Mouse (Mus musculus) liver, embryonic 11.5 days (tissue): ENCODE measurements around the gene Brpf1. TPM values are rescaled to one million over a fixed set of nuclear protein-coding genes. Genes with fewer than 3 reads are reported as not detected.

Source experiments
- ATAC-seq: fragments of 200-750 bp; cut with Nextera tagmentation; replicated peaks from 2 replicates; pipeline ENCODE4 v1.8.0; 2017; ENCODE audit warnings: moderate number of reproducible peaks, mild to moderate bottlenecking, moderate TSS enrichment, moderate library complexity; ENCODE audit not compliant: low FRiP score
- DNase-seq: peaks from one replicate; pipeline ENCODE4 v3.0.0-alpha.2; 2017; ENCODE audit warnings: low spot score
- H3K27ac ChIP-seq: fragments of 300-500 bp; sonication (generic); 2 replicates; pipeline ENCODE4 v1.5.1; 2014; ENCODE audit warnings: mild to moderate bottlenecking, low read depth, low read length, control low read depth
- H3K27me3 ChIP-seq: fragments of 300-500 bp; sonication (generic); replicated peaks from 2 replicates; pipeline ENCODE4 v1.6.1; 2014; ENCODE audit warnings: low read length, mixed read lengths; ENCODE audit not compliant: control insufficient read depth, insufficient read depth
- H3K36me3 ChIP-seq: fragments of 300-500 bp; sonication (generic); 2 replicates; pipeline ENCODE4 v1.6.1; 2014; ENCODE audit warnings: mild to moderate bottlenecking, low read length, moderate library complexity, mixed read lengths; ENCODE audit not compliant: control insufficient read depth, insufficient read depth
- H3K4me1 ChIP-seq: fragments of 300-500 bp; sonication (generic); replicated peaks from 2 replicates; pipeline ENCODE4 v1.6.1; 2014; ENCODE audit warnings: low read length, mixed read lengths; ENCODE audit not compliant: control insufficient read depth, insufficient read depth
- H3K4me2 ChIP-seq: fragments of 300-500 bp; sonication (generic); 2 replicates; pipeline ENCODE4 v1.6.1; 2014; ENCODE audit warnings: mild to moderate bottlenecking, control low read depth, moderate library complexity
- H3K4me3 ChIP-seq: fragments of 300-500 bp; sonication (generic); 2 replicates; pipeline ENCODE4 v1.5.1; 2014; ENCODE audit warnings: low read depth, low read length, control low read depth
- H3K9ac ChIP-seq: fragments of 300-500 bp; sonication (generic); 2 replicates; pipeline ENCODE4 v1.6.1; 2014; ENCODE audit warnings: low read depth, low read length, control low read depth
- H3K9me3 ChIP-seq: fragments of 300-500 bp; sonication (generic); 2 replicates; pipeline ENCODE4 v1.6.1; 2016; ENCODE audit warnings: low read length, inconsistent platforms, mixed read lengths; ENCODE audit not compliant: control insufficient read depth
- WGBS: fragments of 180-500 bp; shearing (Covaris S2); extraction: QIAGEN DNeasy Blood & Tissue Kit; methylation state at CpG from one replicate; pipeline ENCODE4 v1.1.7; 2014; 5-methylcytosine and 5-hydroxymethylcytosine counted together
- polyA plus RNA-seq: library from polyadenylated mRNA; unstranded; fragments of >200 nt; fragmentation: Nextera tagmentation; extraction: Ambion mirVana; gene quantifications from 2 replicates; pipeline ENCODE4 v1.2.1, GENCODE M21; 2014

Brpf1 gene
- 22.0 and 23.3 TPM in 2 replicates for polyA plus RNA-seq

GRCm38 (mm10) chr6:113306986-113307349 lies at the start of gene Brpf1:
TSS of gene Brpf1 (plus strand) at chr6:113307137.
- peaks cover 12% of the 10 kb centered on the region for H3K4me1 ChIP-seq
- DNase-seq (no peak), ATAC-seq (peak; percentile 57)
- peaks cover 4% of the 10 kb centered on the region; the same call in 1 of the 2 replicates for H3K36me3 ChIP-seq
- peak within 1 kb of the TSS; percentile 95 for H3K27ac ChIP-seq
- H3K9me3 ChIP-seq = no peaks in the 10 kb centered on the region
- H3K27me3 ChIP-seq = no peaks in the 10 kb centered on the region
- peak within 1 kb of the TSS; percentile 98 for H3K4me2 ChIP-seq
- H3K9ac ChIP-seq = peak within 1 kb of the TSS; percentile 97
- peak within 1 kb of the TSS; percentile 89 for H3K4me3 ChIP-seq
- under 1% methylated on average over 32 of the region's 32 CpGs for WGBS

- Histone ChIP-seq H3K4me1 (no peaks in the 10 kb centered on the region), H3K9me3 (no peaks in the 10 kb centered on the region), H3K4me3 (no peak overlapping the region), H3K9ac (no peak overlapping the region), H3K27ac (no peak overlapping the region), H3K4me2 (no peak overlapping the region), H3K36me3 (peaks cover 11% of the 10 kb centered on the region; the same call in 1 of the 2 replicates), H3K27me3 (no peaks in the 10 kb centered on the region)
- ATAC-seq (no peak), DNase-seq (no peak)
- 80% methylated on average over 8 of the region's 8 CpGs for WGBS
Observed at GRCm38 (mm10) chr6:113261174-113261858, 45.6 kb upstream of the Brpf1 start.

DNA sequence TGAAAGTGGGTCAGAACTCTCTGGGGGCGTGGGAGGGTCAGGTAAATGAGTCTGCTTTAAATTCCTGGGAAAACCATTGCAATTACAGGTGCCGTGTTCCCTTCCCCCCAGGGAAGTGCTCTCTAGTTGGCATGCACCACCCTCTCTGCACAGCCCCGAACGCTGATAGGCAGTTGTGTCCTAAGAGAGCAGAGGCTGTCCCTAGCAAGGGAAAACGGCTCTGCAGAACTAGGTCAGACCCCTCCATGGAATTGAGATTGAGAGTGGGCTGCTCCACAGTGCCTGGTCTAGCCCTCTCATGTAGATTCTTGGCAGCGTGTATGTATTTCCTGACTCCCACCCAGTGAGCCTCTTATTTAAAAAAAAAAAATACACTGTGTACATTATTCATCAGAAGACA lies 43.4 kb upstream of the Brpf1 start:
- H3K4me3 ChIP-seq = no peak overlapping the region
- no peak overlapping the region for H3K27ac ChIP-seq
- H3K9ac ChIP-seq = no peak overlapping the region
- H3K9me3 ChIP-seq = no peaks in the 10 kb centered on the region
- H3K4me1 ChIP-seq = no peaks in the 10 kb centered on the region
- no peaks in the 10 kb centered on the region for H3K27me3 ChIP-seq
- WGBS = 88% methylated on average over 6 of the region's 6 CpGs
- no peak for ATAC-seq
- H3K36me3 ChIP-seq = peaks cover 15% of the 10 kb centered on the region; the same call in 1 of the 2 replicates
- no peak for DNase-seq
- H3K4me2 ChIP-seq = no peak overlapping the region

GRCm38 (mm10) chr6:113264429-113264828 lies 42.5 kb upstream of the Brpf1 start:
- DNase-seq (no peak), ATAC-seq (no peak)
- Histone ChIP-seq H3K36me3 (peaks cover 15% of the 10 kb centered on the region; the same call in 1 of the 2 replicates), H3K27ac (no peak overlapping the region), H3K4me1 (no peaks in the 10 kb centered on the region), H3K4me3 (no peak overlapping the region), H3K4me2 (no peak overlapping the region), H3K9ac (no peak overlapping the region), H3K27me3 (no peaks in the 10 kb centered on the region), H3K9me3 (no peaks in the 10 kb centered on the region)
- WGBS = 85% methylated on average over 8 of the region's 8 CpGs

GRCm38 (mm10) chr6:113266996-113267655 lies 39.8 kb upstream of the Brpf1 start:
- Histone ChIP-seq H3K9ac (no peak overlapping the region), H3K4me3 (no peak overlapping the region), H3K27me3 (no peaks in the 10 kb centered on the region), H3K9me3 (no peaks in the 10 kb centered on the region), H3K27ac (no peak overlapping the region), H3K4me2 (no peak overlapping the region), H3K36me3 (peaks cover 14% of the 10 kb centered on the region), H3K4me1 (no peaks in the 10 kb centered on the region)
- DNase-seq (no peak), ATAC-seq (no peak)
- WGBS = 87% methylated on average over 7 of the region's 7 CpGs

- no peak for ATAC-seq
- 92% methylated on average over 1 of the region's 1 CpGs for WGBS
- Histone ChIP-seq H3K36me3 (peaks cover 12% of the 10 kb centered on the region), H3K4me3 (no peak overlapping the region), H3K27ac (no peak overlapping the region), H3K9me3 (no peaks in the 10 kb centered on the region), H3K27me3 (no peaks in the 10 kb centered on the region), H3K4me1 (no peaks in the 10 kb centered on the region), H3K4me2 (no peak overlapping the region), H3K9ac (no peak overlapping the region)
- no peak for DNase-seq
Observed at GRCm38 (mm10) chr6:113267988-113268387, 38.9 kb upstream of the Brpf1 start.

GRCm38 (mm10) chr6:113272365-113272764 lies 34.6 kb upstream of the Brpf1 start:
- Histone ChIP-seq H3K36me3 (peaks cover 5% of the 10 kb centered on the region; the same call in 1 of the 2 replicates), H3K9me3 (no peaks in the 10 kb centered on the region), H3K4me2 (no peak overlapping the region), H3K27me3 (no peaks in the 10 kb centered on the region), H3K4me1 (no peaks in the 10 kb centered on the region), H3K4me3 (no peak overlapping the region), H3K27ac (no peak overlapping the region), H3K9ac (no peak overlapping the region)
- no peak for DNase-seq
- 80% methylated on average over 3 of the region's 3 CpGs for WGBS
- ATAC-seq = no peak

GRCm38 (mm10) chr6:113276846-113277245 lies 30.1 kb upstream of the Brpf1 start:
- Histone ChIP-seq H3K4me1 (no peaks in the 10 kb centered on the region), H3K9me3 (no peaks in the 10 kb centered on the region), H3K27me3 (peaks cover 3% of the 10 kb centered on the region), H3K4me2 (no peak overlapping the region), H3K4me3 (no peak overlapping the region), H3K36me3 (peaks cover 2% of the 10 kb centered on the region; the same call in 1 of the 2 replicates), H3K9ac (no peak overlapping the region), H3K27ac (no peak overlapping the region)
- DNase-seq = no peak
- ATAC-seq = no peak
- 69% methylated on average over 4 of the region's 4 CpGs for WGBS
